Mouse (Mus musculus): ENCODE data around the gene Rps15.

Rps15 gene

GRCm38 (mm10) chr10:80315315-80315714, 23.1 kb downstream of the Rps15 start:
- DNase-seq (ENCODE audit: low spot score in 2 of 2) = no peak

GRCm38 (mm10) chr10:80316359-80316781, 24.1 kb downstream of the Rps15 start:
- DNase-seq (ENCODE audit: low spot score in 2 of 2) = no peak

GRCm38 (mm10) chr10:80317011-80317410, 24.8 kb downstream of the Rps15 start:
- DNase-seq (ENCODE audit: low spot score in 2 of 2) = no peak

GRCm38 (mm10) chr10:80320340-80320760, 28.1 kb downstream of the Rps15 start, which contains the start of gene 2310011J03Rik:
Gene 2310011J03Rik, minus strand, starts transcription at chr10:80320537.
- peak; percentile 86 to 88 for DNase-seq (ENCODE audit: low spot score in 2 of 2)

- no peak for DNase-seq (ENCODE audit: low spot score in 2 of 2)
Observed at GRCm38 (mm10) chr10:80321014-80321669, 28.9 kb downstream of the Rps15 start.

- no peak for DNase-seq (ENCODE audit: low spot score in 2 of 2)
Observed at GRCm38 (mm10) chr10:80321670-80322581, 29.7 kb downstream of the Rps15 start.

GRCm38 (mm10) chr10:80322811-80323211, 30.6 kb downstream of the Rps15 start:
- DNase-seq (ENCODE audit: low spot score in 2 of 2) = no peak

- no peak for DNase-seq (ENCODE audit: low spot score in 2 of 2)
Observed at GRCm38 (mm10) chr10:80323261-80324119, 31.2 kb downstream of the Rps15 start.

GRCm38 (mm10) chr10:80324120-80325037, 32.1 kb downstream of the Rps15 start:
- no peak for DNase-seq (ENCODE audit: low spot score in 2 of 2)

- DNase-seq (ENCODE audit: low spot score in 2 of 2) = no peak
Observed at GRCm38 (mm10) chr10:80325045-80325444, 32.8 kb downstream of the Rps15 start.

GRCm38 (mm10) chr10:80329273-80330081, 37.2 kb downstream of the Rps15 start, which contains the start of the genes Pcsk4 and Reep6:
Gene Pcsk4, minus strand, starts transcription at chr10:80329498.
Gene Reep6, plus strand, starts transcription at chr10:80329953.
- peak; percentile 82 to 91 for DNase-seq (ENCODE audit: low spot score in 2 of 2)

GRCm38 (mm10) chr10:80330084-80330483, 37.8 kb downstream of the Rps15 start:
- DNase-seq (ENCODE audit: low spot score in 2 of 2) = no peak

GRCm38 (mm10) chr10:80330888-80331287, 38.6 kb downstream of the Rps15 start:
- DNase-seq (ENCODE audit: low spot score in 2 of 2) = no peak

- DNase-seq (ENCODE audit: low spot score in 2 of 2) = no peak
Observed at GRCm38 (mm10) chr10:80331636-80332524, 39.6 kb downstream of the Rps15 start.

- no peak for DNase-seq (ENCODE audit: low spot score in 2 of 2)
Observed at GRCm38 (mm10) chr10:80332525-80332989, 40.3 kb downstream of the Rps15 start.

GRCm38 (mm10) chr10:80336263-80336662, 44.0 kb downstream of the Rps15 start:
- DNase-seq (ENCODE audit: low spot score in 2 of 2) = no peak

- DNase-seq (ENCODE audit: low spot score in 2 of 2) = peak; percentile 85 to 89
Observed at GRCm38 (mm10) chr10:80339941-80340750, 47.9 kb downstream of the Rps15 start.

GRCm38 (mm10) chr10:80341026-80341425, 48.8 kb downstream of the Rps15 start:
- no peak for DNase-seq (ENCODE audit: low spot score in 2 of 2)
